Mouse (Mus musculus) E14TG2a.4 (cell line): ENCODE data around the gene Pofut2.

ENCODE experiments used
- CTCF ChIP-seq: conservative IDR thresholded peaks from 2 replicates; pipeline ENCODE4 v1.5.1; 2014; ENCODE audit warnings: low read length
- NANOG ChIP-seq: IDR thresholded peaks from 2 replicates; pipeline ENCODE4 v1.6.1; 2014; ENCODE audit warnings: borderline replicate concordance, low read length, mixed read lengths
- POU5F1 ChIP-seq: IDR thresholded peaks from 2 replicates; pipeline ENCODE4 v1.6.1; 2014; ENCODE audit warnings: low read length, borderline replicate concordance

- TF ChIP-seq CTCF (no peak), POU5F1 (no peak), NANOG (no peak)
These were observed 49.8 kb upstream of the Pofut2 start for GRCm38 (mm10) chr10:77209261-77209660.
